Comparison of ENCODE assay signal across 11 mouse cellular contexts in genomic region chr7:133113185-133113895, GRCm38 (mm10). TPM values are rescaled to one million over a fixed set of nuclear protein-coding genes. Genes with fewer than 3 reads are reported as not detected.
A peak's percentile ranks its signal among the peaks of the same experiment; 100 is the strongest.
DNase-seq lines count a peak whose midpoint lies in the region; ATAC-seq and TF ChIP-seq lines count a peak whose summit lies in the region.
"Had no signal": no experiment of that assay in that cellular context is flagged by ENCODE, and none has a peak within 500 bp of the region (broad histone marks: within the 10 kb centered on the region; RNA-seq: fewer than 3 reads in every experiment).

No protein-coding gene starts in this region.

- H3K4me2 ChIP-seq in intestine, embryonic 15.5 days (replicated peaks) = peak overlapping the region; percentile 3; the same call in 1 of the 2 replicates

- in situ Hi-C loops in ES-E14 (cut with MboI; ENCODE audit: low sequenced_read_pairs in 2 of 2, unreplicated experiment in 2 of 2) = no loop called here

- peaks cover 25% of the 10 kb centered on the region; the same call in 1 of the 2 replicates for H3K36me3 ChIP-seq in ES-E14 (ENCODE audit: control insufficient read depth, insufficient read depth, low read length, poor library complexity, severe bottlenecking)
- H3K36me3 ChIP-seq in intestine, embryonic 15.5 days = no peaks in the 10 kb centered on the region

- WGBS in intestine, embryonic 15.5 days = 69% methylated on average over 8 of the region's 8 CpGs

- intact Hi-C loops in gastrocnemius, adult 2 months (cut with DNase I) = loop anchor here (5.0 kb wide), 1 partner anchor 41 kb away; no protein-coding TSS in a partner anchor
- intact Hi-C loops in gastrocnemius, postnatal 36 days (cut with DNase I) = loop anchor here (10.0 kb wide), 1 partner anchor 469 kb away; no protein-coding TSS in a partner anchor
- intact Hi-C loops in left cerebral cortex, adult 2 months (cut with DNase I) = loop anchor here (2.0 kb wide), 1 partner anchor 81 kb away; no protein-coding TSS in a partner anchor

- no peaks in the 10 kb centered on the region for H3K9me3 ChIP-seq in ES-E14 (ENCODE audit: control insufficient read depth, insufficient read depth, low read depth, low read length)
- H3K9me3 ChIP-seq in intestine, embryonic 15.5 days = no peaks in the 10 kb centered on the region

- H3K4me1 ChIP-seq in ES-E14 (ENCODE audit: control insufficient read depth in 2 of 2, insufficient read depth in 2 of 2, low read length in 2 of 2, poor library complexity in 1 of 2) = peaks cover 23 to 27% of the 10 kb centered on the region in 2 experiments
- peaks cover 69% of the 10 kb centered on the region for H3K4me1 ChIP-seq in intestine, embryonic 15.5 days (replicated peaks)

- DNase-seq in gastrocnemius, adult 2 months = no peak
- DNase-seq in gastrocnemius, postnatal 36 days = no peak
- DNase-seq in left cerebral cortex, adult 2 months (ENCODE audit: extremely low spot score in 1 of 2, low spot score in 2 of 2) = no peak
- DNase-seq in left cerebral cortex, adult 18-20 months (ENCODE audit: low spot score in 2 of 2) = no peak
- DNase-seq in ES-E14 (ENCODE audit: low read depth, low spot score) = no peak
- DNase-seq in right cerebral cortex, postnatal 36 days (ENCODE audit: low spot score in 2 of 2) = no peak
- no peak for DNase-seq in urinary bladder, postnatal 10 days (ENCODE audit: low spot score)
- DNase-seq: liver, postnatal 0 days had no signal

- H3K9ac ChIP-seq in ES-E14 (ENCODE audit: insufficient read depth, low read depth, low read length, poor library complexity, severe bottlenecking) = peak overlapping the region; percentile 77
- no peak overlapping the region for H3K9ac ChIP-seq in intestine, embryonic 15.5 days
- H3K9ac ChIP-seq: liver, postnatal 0 days had no signal

- no peaks in the 10 kb centered on the region for H3K27me3 ChIP-seq in intestine, embryonic 15.5 days (replicated peaks)

- H3K27ac ChIP-seq in gastrocnemius, adult 2 months = no peak overlapping the region; the same call in 1 of the 2 replicates
- no peak overlapping the region for H3K27ac ChIP-seq in left cerebral cortex, adult 2 months
- peak overlapping the region; percentile 99 for H3K27ac ChIP-seq in ES-E14 (ENCODE audit: insufficient read depth, low read depth, low read length, poor library complexity, severe bottlenecking)
- H3K27ac ChIP-seq in intestine, embryonic 15.5 days = peak overlapping the region; percentile 77

- H3K4me3 ChIP-seq in gastrocnemius, adult 2 months = no peak overlapping the region
- H3K4me3 ChIP-seq in left cerebral cortex, adult 2 months = no peak overlapping the region
- H3K4me3 ChIP-seq in ES-E14 (ENCODE audit: insufficient read depth in 1 of 2, low read depth in 1 of 2, low read length in 2 of 2, poor library complexity in 1 of 2, severe bottlenecking in 1 of 2) = peak overlapping the region; percentile 46 to 64
- H3K4me3 ChIP-seq in intestine, embryonic 15.5 days (replicated peaks) = no peak overlapping the region

- no peak for ATAC-seq in intestine, embryonic 15.5 days
- ATAC-seq: CD4-positive, CD25-positive, alpha-beta regulatory T cell, adult 4 months; liver, postnatal 0 days had no signal

- TF ChIP-seq CTCF in gastrocnemius, adult 2 months (IDR thresholded peaks at IDR 0.05) = peak; percentile 46; the same call in 1 of the 2 replicates
- TF ChIP-seq CTCF in left cerebral cortex, adult 2 months (IDR thresholded peaks at IDR 0.05) = peak; percentile 37

TF ChIP-seq in ES-E14, 5 proteins besides CTCF, POLR2A, EP300 and RAD21:
- no peak for TF ChIP-seq MAFK (IDR thresholded peaks at IDR 0.05; ENCODE audit: insufficient read depth, low read depth, low read length)
- no peak for TF ChIP-seq ZC3H11A (IDR thresholded peaks at IDR 0.05; ENCODE audit: borderline replicate concordance, low read depth, low read length)
- no peak for TF ChIP-seq HCFC1 (IDR thresholded peaks at IDR 0.05; ENCODE audit: borderline replicate concordance, insufficient read depth, low read length)
- TF ChIP-seq ZNF384 (IDR thresholded peaks at IDR 0.05; ENCODE audit: low read depth, low read length) = no peak
- TF ChIP-seq CHD2 (IDR thresholded peaks at IDR 0.05; ENCODE audit: low read depth, low read length) = no peak

RNA-seq across cellular contexts. Expression of gene Fgfr2, which starts 9.8 kb away (rescaled TPM):
- total RNA-seq in gastrocnemius, adult 2 months (2021) = under 1 TPM; 0.15 to 0.33 TPM
- under 1 TPM; 0.28 to 0.49 TPM for total RNA-seq in gastrocnemius, postnatal 36 days (2021)
- 10 to 100 TPM; 47.3 to 47.4 TPM for total RNA-seq in left cerebral cortex, adult 2 months (2021)
- total RNA-seq in left cerebral cortex, adult 18-20 months (2021) = 10 to 100 TPM; 44.0 to 52.8 TPM
- 37.5 and 44.3 TPM in 2 replicates for total RNA-seq in ES-E14 (2012; rRNA removed)
- 61.9 and 67.0 TPM in 2 replicates for polyA plus RNA-seq in intestine, embryonic 15.5 days (2015; fragmentation: Nextera tagmentation; extraction: Ambion mirVana)
- total RNA-seq: hematopoietic stem cell, adult 5-6 weeks had no signal
- polyA plus RNA-seq: CD4-positive, CD25-positive, alpha-beta regulatory T cell, adult 4 months had no signal

RNA-seq across cellular contexts. Expression of gene Ctbp2, which starts 10.8 kb away (rescaled TPM):
- total RNA-seq in gastrocnemius, adult 2 months (2021) = 10 to 100 TPM; 18.7 to 23.0 TPM
- total RNA-seq in gastrocnemius, postnatal 36 days (2021) = 10 to 100 TPM; 15.1 to 15.9 TPM
- 10 to 100 TPM; 30.1 to 30.6 TPM for total RNA-seq in left cerebral cortex, adult 2 months (2021)
- total RNA-seq in left cerebral cortex, adult 18-20 months (2021) = 10 to 100 TPM; 26.4 to 27.3 TPM
- 241 and 381 TPM in 2 replicates for total RNA-seq in ES-E14 (2012; rRNA removed)
- 85.3 and 85.5 TPM in 2 replicates for polyA plus RNA-seq in intestine, embryonic 15.5 days (2015; fragmentation: Nextera tagmentation; extraction: Ambion mirVana)

Comparison
In these comparisons a context has a peak if more than half of its experiments do, and no peak if none do; other contexts are left out.
1. H3K27ac ChIP-seq: peak in ES-E14 (single experiment) and intestine, embryonic 15.5 days (single experiment); none in gastrocnemius, adult 2 months (single experiment) and left cerebral cortex, adult 2 months (single experiment).
2. H3K4me3 ChIP-seq: peak in ES-E14 (2 of 2); none in gastrocnemius, adult 2 months (single experiment), left cerebral cortex, adult 2 months (single experiment) and intestine, embryonic 15.5 days (single experiment).
3. RNA of gene Fgfr2, which starts 9.8 kb away (total RNA-seq): 44.0 to 52.8 TPM in left cerebral cortex, adult 18-20 months, 47.3 to 47.4 TPM in left cerebral cortex, adult 2 months and 37.5 to 44.3 TPM in ES-E14; 0.28 to 0.49 TPM in gastrocnemius, postnatal 36 days and 0.15 to 0.33 TPM in gastrocnemius, adult 2 months; every median in the first group is over 10 times any median in the second.